Mouse (Mus musculus) liver, adult 2 months (tissue): ENCODE results near the gene N4bp2.

Experiments
- CTCF ChIP-seq: fragments of 200-500 bp; IDR thresholded peaks from 2 replicates; pipeline ENCODE4 v1.5.1; 2011; ENCODE audit warnings: low read depth, low read length, control low read depth
- POLR2A ChIP-seq: fragments of 200-500 bp; IDR thresholded peaks from 2 replicates; pipeline ENCODE4 v1.6.1; 2011; ENCODE audit warnings: low read length, control low read depth; ENCODE audit not compliant: insufficient read depth; ENCODE audit errors: extremely low read depth

DNA sequence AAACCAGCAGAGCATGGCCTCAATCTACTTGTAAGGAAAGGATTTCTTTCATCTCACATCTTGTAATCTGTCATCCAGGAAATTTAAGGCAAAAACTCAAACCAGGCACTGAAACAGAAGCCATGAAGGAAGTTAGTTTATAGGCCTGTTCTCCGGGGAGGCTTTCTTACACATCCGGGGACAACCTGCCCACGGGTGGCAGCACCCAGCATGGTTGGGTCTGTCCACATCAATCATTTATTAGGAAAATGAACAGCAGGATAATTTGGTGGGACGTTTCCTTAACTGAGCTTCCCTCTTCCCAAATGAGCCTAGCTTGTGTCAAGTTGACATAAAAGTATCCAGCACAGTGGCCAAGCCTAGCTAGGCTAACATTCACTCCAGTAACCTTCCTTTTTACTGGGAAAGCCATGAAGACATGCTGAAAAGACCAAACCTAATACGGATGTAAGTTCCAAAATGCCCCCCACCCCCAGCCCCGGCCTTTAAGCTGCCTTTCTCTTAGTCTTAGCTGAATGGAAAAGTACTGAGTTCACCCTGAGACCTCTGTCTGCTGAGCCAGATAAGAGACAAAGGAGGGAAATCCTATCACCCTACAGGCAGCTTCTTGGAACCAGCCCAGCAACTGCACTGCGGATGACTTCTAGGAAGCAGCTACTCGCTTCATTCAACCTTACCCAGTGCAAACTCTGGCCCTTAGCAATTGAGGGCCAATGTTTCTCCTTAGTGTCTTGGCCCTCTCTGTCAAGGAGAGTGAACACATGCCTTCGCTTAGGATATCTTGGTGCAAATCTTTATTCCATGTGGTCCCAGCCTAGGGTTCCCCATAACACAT, 31.9 kb upstream of the N4bp2 start:
- TF ChIP-seq CTCF (no peak), POLR2A (no peak)
